Mouse (Mus musculus) megakaryocyte, adult 5-6 weeks (primary cell): ENCODE results near the gene Myadm. TPM values are rescaled to one million over a fixed set of nuclear protein-coding genes. Genes with fewer than 3 reads are reported as not detected.
A peak's percentile ranks its signal among the peaks of the same experiment; 100 is the strongest.
"Not testable (repeated sequence)": the region's sequence is repeated elsewhere in the genome, so short reads cannot be mapped to it uniquely, and the experiment has no call there.

Experiments
- ATAC-seq: 2 replicates; pipeline ENCODE4 v1.8.0; 2016; ENCODE audit warnings: mild to moderate bottlenecking, inconsistent platforms; ENCODE audit not compliant: poor library complexity, severe bottlenecking
- total RNA-seq, 2 experiments: library from RNA; stranded (forward) in 1 of 2; stranded (reverse) in 1 of 2; fragments of 153-499, 151-499 nt in 1 of 2; fragments of 221-1000, 200-1000 nt in 1 of 2; gene quantifications; 2 replicates each; pipeline versions ENCODE4 v1.2.3 to v1.2.4; 2015 to 2017

Myadm gene
- total RNA-seq, 2 experiments from 2014 or later: 75.7 to 261 TPM

DNA sequence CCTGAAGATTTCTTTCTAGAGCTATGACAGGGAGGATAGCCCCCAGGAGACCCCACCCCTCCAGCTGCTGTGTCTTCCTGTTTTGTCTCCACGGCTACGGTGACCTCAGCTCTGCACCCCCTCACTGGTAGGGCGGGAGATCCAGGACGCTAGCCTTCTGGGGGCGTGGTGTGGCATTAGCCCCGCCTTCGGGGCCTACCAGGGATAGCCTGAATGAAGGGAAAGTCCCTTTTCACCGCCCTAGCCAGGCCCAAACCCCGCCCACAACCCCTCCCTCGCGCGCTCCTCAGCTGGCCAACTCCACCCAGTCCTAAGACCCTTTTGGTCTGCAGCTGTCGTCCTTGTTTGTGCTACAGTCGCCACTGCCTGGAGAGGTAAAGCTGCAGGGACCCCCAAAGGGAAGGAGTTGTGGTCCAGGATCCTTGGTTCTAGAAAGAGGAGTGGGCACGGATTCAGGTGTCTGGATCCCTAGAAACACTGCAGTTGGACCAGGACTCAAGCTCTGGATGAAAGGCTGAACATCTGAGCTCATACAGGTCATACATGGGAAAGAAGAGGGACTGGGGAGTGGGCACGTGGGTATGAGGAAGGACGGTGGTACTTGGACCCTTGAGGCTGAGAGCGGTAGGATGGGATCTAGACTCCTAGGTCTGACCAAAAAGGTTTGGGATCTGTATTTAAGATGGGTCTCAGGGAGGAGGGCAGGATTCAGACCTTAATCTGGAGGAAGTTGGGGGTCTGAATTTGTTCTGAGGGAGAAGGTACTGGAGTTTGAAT is 1.6 kb downstream of the Myadm start:
- peak; percentile 76 for ATAC-seq

DNA sequence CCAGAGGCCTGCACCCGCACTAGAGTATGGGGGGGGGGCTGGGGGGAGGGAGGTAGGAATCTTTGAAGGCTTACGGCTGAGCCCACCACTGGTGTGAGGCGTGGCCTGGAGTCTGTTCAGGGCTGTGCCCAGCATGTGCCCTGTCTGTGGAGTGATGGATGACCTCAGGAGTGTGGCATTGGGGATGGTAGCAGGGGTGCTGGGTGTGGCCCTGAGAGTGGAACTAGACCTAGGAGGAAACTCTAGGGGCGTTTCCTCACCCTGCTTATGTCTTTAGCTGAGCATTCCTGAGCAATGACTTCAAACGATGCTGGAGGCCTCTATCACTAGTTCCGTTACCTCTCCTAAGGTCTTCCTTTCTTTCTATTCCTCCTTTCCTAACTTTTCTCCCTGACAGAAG is 2.3 kb downstream of the Myadm start:
- ATAC-seq: peak; percentile 34

DNA sequence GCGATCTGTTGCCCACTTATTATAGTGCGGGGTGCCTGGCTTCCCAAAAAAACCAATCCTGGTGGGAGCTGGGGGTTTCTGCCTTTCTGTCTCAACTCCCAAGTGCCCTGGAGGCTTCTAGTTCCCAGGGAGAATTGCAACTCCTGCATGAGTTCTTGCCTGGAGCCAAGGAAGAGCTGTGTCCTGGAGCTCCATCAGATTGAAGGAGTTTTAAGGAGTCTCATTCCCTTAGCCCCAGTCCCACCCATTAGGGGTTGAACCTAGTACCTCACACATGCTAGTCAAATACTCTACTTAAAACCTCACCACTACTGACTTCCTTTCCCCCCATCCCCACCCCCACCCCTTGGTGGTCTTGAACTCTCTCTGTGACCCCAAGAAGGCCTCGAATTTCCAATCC is 2.9 kb downstream of the Myadm start:
- no peak for ATAC-seq

DNA sequence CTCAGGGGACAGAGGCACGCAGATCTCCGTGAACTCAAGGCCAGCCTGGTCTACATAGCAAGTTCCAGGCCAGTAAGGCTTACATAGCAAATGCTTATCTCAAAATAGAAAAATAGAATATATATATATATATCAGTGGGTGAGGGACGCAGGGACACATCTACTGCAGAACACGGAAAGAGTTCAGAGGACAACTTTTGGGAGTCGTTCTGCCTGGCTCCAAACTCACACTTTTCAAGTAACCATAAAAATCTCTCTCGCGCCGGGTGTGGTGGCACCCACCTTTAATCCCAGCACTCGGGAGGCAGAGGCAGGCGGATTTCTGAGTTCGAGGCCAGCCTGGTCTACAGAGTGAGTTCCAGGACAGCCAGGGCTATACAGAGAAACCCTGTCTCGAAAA is 3.4 kb downstream of the Myadm start:
- not testable (repeated sequence) for ATAC-seq

DNA sequence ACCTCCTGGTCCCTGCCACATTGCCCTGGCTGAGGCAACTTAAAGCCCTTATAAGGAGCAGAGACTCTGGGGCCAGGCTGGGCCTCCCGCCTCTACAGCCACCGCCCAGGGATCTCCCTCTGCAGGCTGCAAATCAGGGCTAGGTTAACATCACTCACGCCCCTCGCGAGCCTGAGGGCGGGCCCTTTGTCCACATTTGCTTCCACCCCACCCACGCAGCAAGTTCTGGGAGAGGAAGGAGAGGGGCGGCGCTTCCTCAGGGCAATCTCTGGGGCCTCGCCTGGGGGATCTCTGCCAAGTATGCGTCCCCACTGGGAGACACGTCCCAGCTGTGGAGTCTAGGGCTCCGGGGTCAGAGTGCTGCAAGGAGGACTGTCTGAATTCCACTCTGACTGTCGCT is 3.9 kb downstream of the Myadm start:
- peak; percentile 58 for ATAC-seq

DNA sequence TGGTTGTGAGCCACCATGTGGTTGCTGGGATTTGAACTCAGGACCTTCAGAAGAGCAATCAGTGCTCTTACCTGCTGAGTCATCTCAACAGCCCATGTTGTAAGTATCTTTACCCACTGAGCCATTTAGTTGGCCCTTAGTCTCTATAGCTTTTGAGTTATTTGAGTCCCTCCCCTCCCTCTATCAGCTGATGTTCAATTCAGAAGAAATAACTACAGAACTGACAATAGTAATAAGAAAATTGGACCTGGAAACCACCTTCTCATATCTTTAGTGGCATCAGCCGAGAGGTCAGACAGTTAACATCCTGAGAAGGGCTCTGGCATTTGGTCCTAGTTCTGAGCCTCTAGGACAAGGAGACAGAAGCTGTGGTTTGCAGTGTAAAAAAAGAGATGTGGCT is 5.9 kb downstream of the Myadm start:
- ATAC-seq: no peak

DNA sequence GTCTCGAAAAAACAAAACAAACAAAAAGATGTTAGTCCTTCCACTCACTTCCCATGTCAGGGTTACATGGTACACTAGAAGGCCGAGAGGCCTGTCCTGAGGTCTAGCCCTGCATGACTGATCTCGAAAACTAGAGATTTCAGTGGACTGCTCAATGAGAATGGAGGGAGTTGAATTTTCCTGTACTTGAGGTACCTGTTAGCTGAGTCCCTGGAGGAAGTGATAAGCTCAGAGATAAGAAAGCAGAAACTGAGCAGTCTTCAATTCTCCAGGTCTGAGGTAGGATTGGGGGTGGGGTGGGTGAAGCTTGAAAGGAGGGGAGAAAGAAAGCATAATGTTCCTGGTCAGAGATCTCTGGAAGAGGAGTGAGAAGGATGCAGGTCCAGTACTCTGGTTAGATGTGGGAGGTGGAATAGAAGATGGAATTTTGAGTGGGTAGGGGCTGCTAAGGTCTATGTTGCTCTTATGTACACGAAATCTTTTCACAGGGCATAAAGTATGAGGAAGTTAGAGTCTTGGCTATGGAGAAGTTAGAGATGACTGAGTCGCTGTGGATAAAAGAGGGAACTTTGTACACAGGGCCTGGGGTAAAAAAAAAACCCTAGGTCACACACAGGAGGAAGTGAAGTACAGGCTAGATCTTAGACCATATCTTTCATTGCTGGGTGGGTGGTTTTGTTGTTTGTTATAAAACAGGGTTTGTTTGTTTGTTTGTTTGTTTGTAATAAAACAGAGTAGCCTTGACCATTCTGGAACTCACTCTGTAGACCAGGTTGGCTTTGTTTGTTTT is 6.6 kb downstream of the Myadm start:
- ATAC-seq: peak; percentile 77

DNA sequence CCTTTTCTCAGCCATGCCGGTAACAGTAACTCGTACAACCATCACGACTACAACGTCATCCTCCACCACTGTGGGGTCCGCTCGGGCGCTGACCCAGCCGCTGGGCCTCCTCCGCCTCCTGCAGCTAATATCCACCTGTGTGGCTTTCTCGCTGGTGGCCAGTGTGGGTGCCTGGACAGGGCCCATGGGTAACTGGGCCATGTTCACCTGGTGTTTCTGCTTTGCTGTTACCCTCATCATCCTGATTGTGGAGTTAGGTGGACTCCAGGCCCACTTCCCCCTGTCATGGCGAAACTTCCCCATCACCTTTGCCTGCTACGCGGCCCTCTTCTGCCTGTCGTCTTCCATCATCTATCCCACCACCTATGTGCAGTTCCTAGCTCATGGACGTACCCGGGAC is 7.8 kb downstream of the Myadm start:
- ATAC-seq: no peak

DNA sequence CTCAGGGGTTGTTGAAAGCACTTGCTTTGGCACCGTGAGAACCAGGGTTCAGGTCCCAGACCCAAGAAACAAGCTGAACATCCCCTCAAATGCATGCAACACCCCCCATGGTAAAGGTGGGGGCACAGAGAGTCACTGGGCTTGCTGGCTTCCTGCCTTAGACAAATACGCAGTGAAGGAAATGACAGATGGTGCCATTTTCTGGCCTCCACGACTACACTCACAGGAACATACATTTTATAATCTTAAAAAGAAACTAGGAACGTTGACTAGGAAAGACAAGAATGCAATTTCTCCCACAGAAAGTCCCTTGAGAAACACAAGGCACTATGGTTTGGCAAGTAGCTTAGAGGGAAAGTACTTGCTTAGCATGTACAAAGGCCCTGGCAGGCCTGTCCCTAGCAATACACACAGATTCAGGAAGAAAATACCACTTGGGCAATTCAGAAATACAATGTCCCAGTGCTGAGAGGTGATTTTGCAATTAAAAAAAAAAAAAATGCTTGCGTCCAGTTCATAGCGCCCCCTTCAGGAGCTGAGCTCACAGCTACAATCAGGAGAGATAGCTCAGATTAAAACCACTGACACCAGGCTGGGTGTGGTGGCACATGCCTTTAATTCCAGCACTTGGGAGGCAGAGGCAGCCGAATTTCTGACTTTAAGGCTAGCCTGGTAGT is 11.2 kb downstream of the Myadm start:
- peak; percentile 16 for ATAC-seq

DNA sequence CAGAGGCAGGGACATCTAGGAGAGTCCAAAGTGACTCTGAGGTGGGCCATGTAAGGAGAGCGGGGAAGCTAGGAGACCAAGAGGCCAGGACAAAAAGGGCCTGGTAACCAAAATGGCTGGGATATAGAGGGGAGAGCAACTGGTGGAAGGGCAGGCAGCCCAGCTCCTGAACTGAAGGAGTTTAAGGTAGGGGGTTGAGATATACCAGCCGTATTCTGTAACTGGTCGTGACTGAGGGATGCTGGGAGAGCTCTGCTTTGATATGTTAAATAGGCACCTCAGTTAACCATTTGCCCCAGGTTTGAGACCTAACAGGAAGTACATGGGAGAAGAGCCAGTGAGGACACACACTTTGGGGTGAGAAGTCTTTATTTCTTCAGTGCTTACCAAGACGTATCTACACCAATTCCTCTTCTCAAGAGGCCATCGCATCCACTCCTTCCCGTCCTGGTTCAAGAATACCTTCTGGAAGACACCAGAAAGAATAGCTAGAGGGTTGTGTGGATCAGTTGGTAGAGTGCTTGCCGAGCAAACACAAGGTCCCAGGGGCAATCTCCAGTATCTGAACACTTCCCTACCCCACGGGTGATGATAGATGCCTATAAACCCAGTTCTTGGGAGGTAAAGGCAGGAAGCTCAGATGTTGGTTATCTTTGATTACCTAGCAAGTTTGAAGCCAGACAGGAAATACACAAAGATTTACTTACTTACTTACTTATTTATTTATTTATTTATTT is 12.2 kb downstream of the Myadm start:
- ATAC-seq: no peak

DNA sequence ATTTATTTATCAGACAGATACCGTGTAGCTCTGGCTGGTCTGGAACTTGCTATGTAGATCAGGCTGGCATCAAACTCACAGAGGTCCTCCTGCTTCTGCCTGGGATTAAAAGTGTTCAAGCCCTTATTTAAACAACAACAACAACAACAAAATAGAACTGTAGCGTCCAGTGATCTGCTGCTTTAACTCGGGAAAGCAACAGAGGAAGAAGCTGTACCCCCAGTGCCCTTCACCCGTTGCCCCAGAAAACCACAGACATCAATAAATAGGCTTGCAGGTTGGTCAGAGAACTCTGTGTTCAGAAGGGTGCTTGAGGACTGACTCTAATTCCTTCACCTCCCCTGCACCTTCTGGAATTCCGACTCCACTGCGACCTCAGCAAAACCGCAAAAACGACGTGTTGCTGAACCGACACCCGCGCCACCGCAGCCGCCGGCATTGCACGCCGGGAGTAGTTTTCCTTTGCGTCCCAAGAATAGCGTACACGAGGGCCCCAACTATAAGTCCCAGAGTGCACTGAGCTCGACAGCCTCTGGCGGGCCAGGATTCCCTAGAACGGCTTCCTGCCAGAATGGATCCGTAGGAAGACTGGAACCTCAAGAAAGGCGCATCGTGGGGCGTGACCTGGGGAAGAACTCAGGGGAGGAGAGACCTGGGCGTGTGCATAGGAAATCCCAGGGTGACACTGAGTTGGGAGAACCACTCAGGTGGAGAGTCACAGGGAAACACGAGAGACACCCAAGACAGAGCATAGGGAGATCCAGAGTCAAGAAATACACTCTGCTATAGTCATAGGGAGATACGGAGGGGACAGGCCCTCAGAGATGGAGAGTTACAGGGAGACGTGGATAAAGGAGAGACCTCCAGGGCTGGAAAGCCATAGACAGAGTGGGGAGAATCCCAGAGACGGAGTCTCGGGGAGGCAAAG is 13.0 kb downstream of the Myadm start:
- no peak for ATAC-seq

DNA sequence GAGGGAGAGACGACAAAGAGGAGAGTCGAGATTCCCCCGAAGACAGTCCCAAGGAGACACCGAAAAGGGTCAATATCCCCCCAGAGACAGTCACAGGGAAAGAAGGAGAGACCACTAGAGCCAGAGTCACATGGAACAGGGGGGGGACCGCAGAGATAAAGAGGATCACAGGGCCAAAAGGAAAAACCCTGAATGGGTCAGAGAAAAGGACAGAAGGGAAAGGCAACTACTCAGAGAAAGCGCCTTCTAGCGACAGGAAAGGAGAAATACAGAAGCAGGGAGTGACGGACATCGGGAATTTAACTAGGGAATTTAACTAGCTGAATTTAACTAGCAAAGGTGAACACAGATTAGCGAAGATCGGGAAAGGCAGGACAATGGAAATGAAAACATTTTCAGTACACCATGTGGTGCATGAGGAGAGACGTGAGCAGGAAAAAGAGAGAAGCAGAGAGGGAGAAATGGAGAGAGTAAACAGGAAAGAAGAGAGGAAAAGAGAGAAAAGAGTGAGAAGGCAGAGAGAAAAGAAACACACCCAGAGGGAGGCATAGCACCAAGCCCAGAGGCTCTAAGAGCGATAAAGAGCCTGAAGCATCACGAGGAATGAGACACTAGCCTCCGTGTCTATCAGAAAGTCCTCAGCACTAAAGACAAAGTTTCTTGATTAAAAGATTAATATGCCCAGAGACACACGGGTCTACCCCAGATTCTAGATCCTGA is 13.8 kb downstream of the Myadm start:
- peak; percentile 36; the same call in 1 of the 2 replicates for ATAC-seq

DNA sequence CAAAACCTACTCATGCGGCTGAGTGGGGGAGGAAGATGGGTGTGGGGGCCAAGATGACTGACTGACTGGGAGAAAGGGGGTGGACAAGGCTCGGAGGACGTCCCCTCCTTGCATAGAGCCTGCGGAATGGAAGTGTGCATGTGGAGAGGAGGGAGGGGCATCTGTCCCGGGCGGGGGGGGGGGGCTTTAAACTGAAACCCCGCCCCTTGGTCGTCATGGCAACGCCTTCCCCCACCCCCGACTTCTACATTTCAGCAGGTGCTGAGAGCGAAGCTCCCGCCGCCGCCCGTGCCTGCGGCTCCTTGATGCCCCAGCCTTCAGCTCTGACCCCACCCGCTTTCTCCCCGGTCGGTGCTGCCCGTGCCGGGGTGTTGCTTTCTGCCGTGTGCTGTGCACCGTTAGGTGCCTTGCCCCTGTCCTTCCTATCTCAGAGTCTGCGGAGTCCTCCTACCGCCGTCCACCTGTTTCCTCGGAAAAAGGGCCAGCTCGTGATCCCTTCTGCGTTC is 14.4 kb downstream of the Myadm start:
- ATAC-seq: peak; percentile 36

DNA sequence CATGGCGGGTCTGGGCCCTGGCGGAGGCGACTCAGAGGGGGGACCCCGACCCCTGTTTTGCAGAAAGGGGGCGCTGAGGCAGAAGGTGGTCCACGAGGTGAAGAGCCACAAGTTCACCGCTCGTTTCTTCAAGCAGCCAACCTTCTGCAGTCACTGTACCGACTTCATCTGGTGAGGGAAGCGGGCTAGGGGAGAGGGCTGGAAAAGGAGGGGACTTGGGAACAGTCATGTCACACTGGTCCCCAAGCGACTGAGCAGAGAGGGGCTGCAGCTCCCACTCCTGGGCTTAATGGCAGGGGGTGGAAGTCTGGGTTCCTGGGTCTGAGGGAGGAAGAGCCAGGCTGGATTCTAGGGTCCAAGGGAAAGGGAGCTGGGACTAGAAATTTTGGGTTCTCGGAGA is 14.9 kb downstream of the Myadm start:
- ATAC-seq: no peak

DNA sequence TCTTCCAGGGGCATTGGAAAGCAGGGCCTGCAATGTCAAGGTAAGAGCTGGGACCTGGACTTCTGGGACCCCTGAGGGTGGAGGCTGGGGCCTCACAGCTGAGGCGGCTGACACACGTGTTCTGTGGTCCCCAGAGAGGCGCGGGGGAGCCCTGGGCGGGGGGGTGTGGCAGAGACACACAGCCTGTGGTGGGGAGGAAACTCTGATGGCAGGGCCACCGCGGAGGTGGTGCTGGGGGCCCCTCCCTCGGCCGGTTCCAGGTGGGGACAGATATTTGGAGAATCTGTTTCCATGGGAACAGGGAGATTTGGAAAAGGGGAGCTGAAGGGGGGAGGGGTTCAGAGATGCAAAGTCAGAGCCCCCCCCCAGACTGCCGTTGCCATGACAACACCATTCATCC is 15.4 kb downstream of the Myadm start:
- ATAC-seq: 0 out of 2 replicates have a peak, but pooled peaks have one; percentile 17

DNA sequence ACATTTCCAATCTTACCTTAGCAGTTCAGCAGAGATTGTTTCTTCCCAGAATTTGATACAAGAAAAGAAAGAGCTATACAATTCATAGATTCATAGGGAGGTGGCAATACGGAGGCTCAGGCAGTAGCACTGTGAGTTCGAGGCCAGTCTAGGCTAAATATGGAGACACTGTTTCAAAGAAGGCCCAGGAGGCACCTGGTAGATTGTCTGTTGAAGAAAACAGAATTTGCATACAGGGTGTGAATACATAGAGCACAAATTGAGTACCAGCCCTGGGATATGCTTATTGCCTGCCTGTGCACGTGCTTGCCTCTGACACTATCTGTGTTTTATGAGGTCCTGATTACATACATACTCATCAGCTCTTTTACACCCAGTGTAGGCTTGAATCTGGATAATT is 17.5 kb downstream of the Myadm start:
- no peak for ATAC-seq

DNA sequence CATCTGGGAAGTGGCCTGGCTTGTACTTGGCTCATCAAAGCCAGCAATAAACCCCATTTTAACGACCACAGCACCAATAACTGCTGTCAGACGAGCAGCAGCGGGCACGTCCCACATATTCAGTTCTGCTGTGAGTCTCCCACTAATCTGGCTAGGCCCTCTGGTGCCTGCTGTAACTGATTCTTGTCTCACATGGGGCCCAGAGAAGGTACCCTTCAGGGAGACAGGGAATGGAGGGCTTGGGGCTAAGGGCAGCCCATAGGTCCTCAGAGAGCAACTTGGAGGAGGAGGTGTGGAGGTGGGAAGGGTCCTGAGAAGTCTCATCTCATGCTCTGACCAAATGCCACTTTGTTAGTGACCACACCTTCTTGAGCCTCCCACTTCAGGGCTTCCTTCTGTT is 19.8 kb downstream of the Myadm start:
- no peak for ATAC-seq

DNA sequence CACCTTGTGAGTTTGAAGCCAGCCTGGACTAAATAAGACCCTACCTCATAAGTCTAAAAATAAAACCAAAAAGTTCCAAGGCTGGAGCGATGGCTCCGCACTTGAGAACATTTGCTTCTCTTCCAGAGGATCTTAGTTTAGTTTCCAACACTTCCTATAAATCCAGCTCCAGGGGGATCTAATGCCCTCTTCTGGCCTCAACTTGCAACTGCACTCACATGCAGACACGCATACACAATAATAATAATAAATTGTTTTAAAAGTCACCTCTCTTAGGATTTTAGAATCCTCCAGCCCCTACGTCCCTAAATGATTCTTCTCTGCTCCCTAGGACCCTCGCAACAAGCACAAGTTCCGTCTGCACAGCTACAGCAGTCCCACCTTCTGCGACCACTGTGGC is 21.4 kb downstream of the Myadm start:
- no peak for ATAC-seq

DNA sequence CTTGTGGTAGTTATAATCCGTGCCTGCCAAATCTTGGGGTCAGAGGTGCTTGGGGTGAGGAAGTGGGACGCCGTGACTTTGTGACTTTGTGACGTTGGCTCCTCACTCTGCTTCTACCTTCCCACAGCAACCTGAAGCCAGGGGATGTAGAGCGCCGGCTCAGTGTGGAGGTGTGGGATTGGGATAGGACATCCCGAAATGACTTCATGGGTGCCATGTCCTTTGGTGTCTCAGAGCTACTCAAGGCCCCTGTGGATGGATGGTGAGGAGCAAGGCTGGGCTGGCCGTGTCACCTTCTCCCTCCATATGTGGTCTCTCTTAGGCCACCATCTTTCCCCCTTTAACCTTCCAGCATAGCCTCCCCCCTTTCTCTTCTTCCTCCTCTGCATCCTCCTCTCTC is 24.7 kb downstream of the Myadm start:
- no peak for ATAC-seq
